ENCODE assay signal across 11 mouse cellular contexts in the genomic region with DNA sequence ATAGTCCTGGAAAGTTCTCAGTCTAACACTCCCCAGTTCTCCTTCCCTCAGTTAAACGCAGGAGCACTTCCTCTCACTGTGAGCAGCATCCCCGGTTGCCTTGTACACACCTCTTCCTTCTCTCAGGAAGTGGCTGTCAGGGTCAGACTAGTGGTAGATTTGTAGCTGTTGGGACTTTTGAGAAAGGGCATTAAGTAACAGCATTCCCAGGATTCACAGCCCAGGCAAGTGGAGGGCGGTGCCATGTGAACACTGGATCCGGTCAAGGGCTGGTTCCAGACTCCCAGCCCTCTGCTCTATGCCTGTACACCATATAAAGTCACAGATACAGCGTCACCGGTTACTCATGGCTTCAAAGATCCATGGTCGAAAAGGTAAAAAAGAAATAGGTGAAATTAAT.
"Had no signal": no experiment of that assay in that cellular context is flagged by ENCODE, and none has a peak within 500 bp of the region (broad histone marks: within the 10 kb centered on the region; RNA-seq: fewer than 3 reads in every experiment).

No protein-coding gene starts in this region.

- H3K4me2 ChIP-seq: limb, embryonic 13.5 days; midbrain, embryonic 13.5 days; stomach, embryonic 15.5 days had no signal

- DNase-seq: left cerebral cortex, postnatal 4 days; lung, adult 18-20 months; right cerebral cortex, postnatal 14 days; thymus, postnatal 36 days had no signal

- H3K4me3 ChIP-seq: limb, embryonic 13.5 days; midbrain, embryonic 13.5 days; myocyte; stomach, embryonic 15.5 days had no signal

- ATAC-seq: hindbrain, postnatal 0 days; midbrain, embryonic 13.5 days had no signal

- H3K36me3 ChIP-seq: limb, embryonic 13.5 days; midbrain, embryonic 13.5 days; stomach, embryonic 15.5 days had no signal

- H3K27ac ChIP-seq: hindbrain, postnatal 0 days; kidney, postnatal 0 days; limb, embryonic 13.5 days; liver, embryonic 14.5 days; midbrain, embryonic 13.5 days; stomach, embryonic 15.5 days had no signal

- H3K9ac ChIP-seq: limb, embryonic 13.5 days; liver, embryonic 14.5 days; midbrain, embryonic 13.5 days; stomach, embryonic 15.5 days had no signal

- H3K9me3 ChIP-seq: limb, embryonic 13.5 days; midbrain, embryonic 13.5 days; stomach, embryonic 15.5 days had no signal

- H3K27me3 ChIP-seq: limb, embryonic 13.5 days; midbrain, embryonic 13.5 days; stomach, embryonic 15.5 days had no signal

- H3K4me1 ChIP-seq: midbrain, embryonic 13.5 days had no signal
